Mouse (Mus musculus) gastrocnemius, postnatal 14 days (tissue): ENCODE results near the gene Dus3l. TPM values are rescaled to one million over a fixed set of nuclear protein-coding genes. Genes with fewer than 3 reads are reported as not detected.

Source experiments
- DNase-seq: peaks from one replicate; pipeline ENCODE4 v3.0.0; 2021; ENCODE audit warnings: mixed read lengths
- intact Hi-C: fragments of 180-260 bp; cut with DNase I; formaldehyde crosslinking; loops from one replicate; pipeline ENCODE4 v1.15.1; 2025; ENCODE audit warnings: low total_unique reads
- total RNA-seq, 2 experiments: library from RNA; stranded (reverse); gene quantifications; 2 replicates each; pipeline ENCODE4 v1.2.3; 2021

Gene Dus3l
- total RNA-seq, 2 experiments from 2014 or later, result 12.9 to 13.2 TPM

- DNase-seq, result peak; percentile 11
- intact Hi-C loops, result no loop called here
Observed at GRCm38 (mm10) chr17:56778779-56779362, 14.3 kb downstream of the Dus3l start.

GRCm38 (mm10) chr17:56780291-56780978 is 15.9 kb downstream of the Dus3l start:
- DNase-seq, result peak; percentile 1
- intact Hi-C loops, result no loop called here

GRCm38 (mm10) chr17:56788886-56789285 is 24.3 kb downstream of the Dus3l start:
- intact Hi-C loops, result no loop called here
- peak; percentile 22 for DNase-seq

- intact Hi-C loops, result no loop called here
- peak; percentile 1 for DNase-seq
Observed at GRCm38 (mm10) chr17:56789286-56789685, 24.7 kb downstream of the Dus3l start.

GRCm38 (mm10) chr17:56792588-56792987 is 28.0 kb downstream of the Dus3l start:
- intact Hi-C loops, result no loop called here
- DNase-seq, result no peak

- intact Hi-C loops, result no loop called here
Observed at GRCm38 (mm10) chr17:56793614-56794319, 29.2 kb downstream of the Dus3l start.

GRCm38 (mm10) chr17:56799276-56799675 is 34.7 kb downstream of the Dus3l start:
- intact Hi-C loops, result no loop called here
- no peak for DNase-seq

More at GRCm38 (mm10) chr17:56793614-56794319, 29.2 kb downstream of the Dus3l start:
- DNase-seq, result no peak

- intact Hi-C loops, result loop anchor here (10.0 kb wide), 2 partner anchors 373 to 473 kb away; partner anchors contain the start of gene Vav1
- no peak for DNase-seq
Observed at GRCm38 (mm10) chr17:56802065-56802464, 37.5 kb downstream of the Dus3l start.

- DNase-seq, result no peak
- intact Hi-C loops, result loop anchor here (5.0 to 10.0 kb wide), 4 partner anchors 52 to 470 kb away; partner anchors contain the start of gene Vav1
Observed at GRCm38 (mm10) chr17:56804952-56805351, 40.4 kb downstream of the Dus3l start.

- no peak for DNase-seq
- intact Hi-C loops, result loop anchor here (5.0 to 10.0 kb wide), 4 partner anchors 52 to 469 kb away; partner anchors contain the start of gene Vav1
Observed at GRCm38 (mm10) chr17:56805784-56806183, 41.2 kb downstream of the Dus3l start.

- peak; percentile 81 for DNase-seq
- intact Hi-C loops, result loop anchor here (5.0 to 10.0 kb wide), 4 partner anchors 49 to 466 kb away; partner anchors contain the start of gene Vav1
Observed at GRCm38 (mm10) chr17:56808518-56808917, 44.0 kb downstream of the Dus3l start.

- peak; percentile 90 for DNase-seq
- intact Hi-C loops, result no loop called here
Observed at GRCm38 (mm10) chr17:56810245-56810644, 45.7 kb downstream of the Dus3l start.

- intact Hi-C loops, result no loop called here
- DNase-seq, result peak; percentile 89
Observed at GRCm38 (mm10) chr17:56814316-56815056, 49.9 kb downstream of the Dus3l start.

- intact Hi-C loops, result no loop called here
- DNase-seq, result peak; percentile 32
Observed at GRCm38 (mm10) chr17:56815057-56815345, 50.4 kb downstream of the Dus3l start.

- intact Hi-C loops, result no loop called here
- peak; percentile 37 for DNase-seq
Observed at GRCm38 (mm10) chr17:56818067-56818636, 53.6 kb downstream of the Dus3l start.

GRCm38 (mm10) chr17:56819032-56819545 is 54.5 kb downstream of the Dus3l start:
- no peak for DNase-seq
- intact Hi-C loops, result no loop called here
